Mouse (Mus musculus): ENCODE data around the gene Slc38a2. TPM values are rescaled to one million over a fixed set of nuclear protein-coding genes. Genes with fewer than 3 reads are reported as not detected.

The Slc38a2 gene
- polyA plus RNA-seq, 1 experiment from 2014 or later = 179 TPM

DNA sequence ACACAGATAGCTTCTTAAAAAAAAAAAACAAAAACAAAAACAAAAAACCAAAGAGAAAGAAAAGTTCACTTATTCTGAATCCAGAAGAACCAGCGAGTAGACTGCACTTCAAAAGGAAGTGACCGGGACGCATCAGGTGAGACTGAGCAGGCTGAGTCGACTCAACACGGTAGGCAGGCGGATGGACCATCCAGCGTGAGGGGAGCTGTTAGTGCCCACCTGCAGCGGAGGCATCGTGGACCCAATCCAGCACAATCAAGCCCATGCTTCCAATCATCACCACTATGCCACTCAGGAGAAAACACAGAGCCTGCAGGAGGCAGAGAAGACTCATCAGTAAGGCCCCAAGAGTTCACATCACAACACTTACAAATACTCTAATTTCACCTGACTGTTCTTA lies 9.6 kb downstream of the Slc38a2 start:
- 92% methylated on average over 9 of the region's 9 CpGs for WGBS
- Histone ChIP-seq H3K27ac (replicated peaks) (no peak overlapping the region), H3K9me3 (no peaks in the 10 kb centered on the region), H3K36me3 (replicated peaks) (peaks cover 87% of the 10 kb centered on the region), H3K4me3 (no peak overlapping the region), H3K27me3 (replicated peaks; ENCODE audit: low read depth, poor library complexity, severe bottlenecking) (no peaks in the 10 kb centered on the region), H3K4me1 (no peaks in the 10 kb centered on the region)
- no peak for DNase-seq (ENCODE audit: low spot score)

DNA sequence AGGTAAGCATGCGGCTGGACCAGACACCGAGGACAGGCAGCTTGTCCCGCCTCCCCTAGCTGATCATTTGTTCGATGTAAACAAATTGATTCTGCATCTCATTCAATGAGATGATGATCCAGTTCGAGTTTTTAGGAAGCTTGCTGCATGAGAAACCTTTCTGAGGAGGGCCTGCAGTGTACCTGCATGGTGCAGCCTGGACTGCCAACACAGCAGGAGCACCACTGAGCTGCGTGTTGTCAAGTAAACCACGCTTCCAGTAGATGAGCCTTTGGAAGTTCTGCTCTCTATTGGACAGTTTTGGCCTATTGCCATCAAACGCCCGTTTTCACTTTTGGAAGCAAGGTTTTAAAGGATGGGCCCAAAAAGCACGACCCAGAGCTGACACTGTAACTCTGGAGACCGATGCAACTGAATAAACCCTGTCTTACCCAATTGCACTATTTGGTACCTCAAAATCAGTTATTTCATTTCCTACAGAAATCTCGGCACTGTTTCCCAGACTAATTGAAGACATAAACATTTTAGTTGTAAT lies 10.7 kb downstream of the Slc38a2 start:
- peaks cover 76% of the 10 kb centered on the region for H3K36me3 ChIP-seq (replicated peaks)
- no peaks in the 10 kb centered on the region for H3K27me3 ChIP-seq (replicated peaks; ENCODE audit: low read depth, poor library complexity, severe bottlenecking)
- no peak overlapping the region for H3K4me3 ChIP-seq
- 93% methylated on average over 12 of the region's 12 CpGs for WGBS
- DNase-seq (ENCODE audit: low spot score) = no peak
- no peaks in the 10 kb centered on the region for H3K9me3 ChIP-seq
- H3K27ac ChIP-seq (replicated peaks) = no peak overlapping the region
- peaks cover 8% of the 10 kb centered on the region for H3K4me1 ChIP-seq

- Histone ChIP-seq H3K36me3 (replicated peaks) (peaks cover 68% of the 10 kb centered on the region), H3K4me1 (peaks cover 8% of the 10 kb centered on the region), H3K27ac (replicated peaks) (no peak overlapping the region), H3K9me3 (no peaks in the 10 kb centered on the region), H3K27me3 (replicated peaks; ENCODE audit: low read depth, poor library complexity, severe bottlenecking) (no peaks in the 10 kb centered on the region), H3K4me3 (no peak overlapping the region)
- no peak for DNase-seq (ENCODE audit: low spot score)
- 83% methylated on average over 6 of the region's 6 CpGs for WGBS
Observed at GRCm38 (mm10) chr15:96688036-96688435, 11.5 kb downstream of the Slc38a2 start.

DNA sequence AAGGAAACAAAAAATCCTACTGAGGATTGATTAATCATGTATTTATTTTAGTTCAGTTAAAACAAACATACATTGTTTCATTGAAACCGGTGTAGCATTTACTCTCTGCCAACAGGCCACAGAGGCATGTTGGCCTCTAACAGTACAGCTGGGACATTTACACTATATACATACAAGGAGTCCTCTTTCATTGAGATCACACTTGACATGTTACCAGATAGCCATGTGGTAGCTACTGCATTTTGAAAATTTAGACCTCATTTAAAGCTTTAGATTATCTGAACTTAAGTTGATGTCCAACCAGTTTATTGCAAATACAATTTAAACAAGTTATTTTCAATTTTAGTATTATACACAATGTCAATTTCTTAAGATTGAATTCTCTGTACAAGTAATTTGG lies 12.2 kb downstream of the Slc38a2 start:
- Histone ChIP-seq H3K36me3 (replicated peaks) (peaks cover 61% of the 10 kb centered on the region), H3K4me3 (no peak overlapping the region), H3K4me1 (peaks cover 8% of the 10 kb centered on the region), H3K27ac (replicated peaks) (no peak overlapping the region), H3K27me3 (replicated peaks; ENCODE audit: low read depth, poor library complexity, severe bottlenecking) (no peaks in the 10 kb centered on the region), H3K9me3 (no peaks in the 10 kb centered on the region)
- 66% methylated on average over 1 of the region's 1 CpGs for WGBS
- DNase-seq (ENCODE audit: low spot score) = no peak

DNA sequence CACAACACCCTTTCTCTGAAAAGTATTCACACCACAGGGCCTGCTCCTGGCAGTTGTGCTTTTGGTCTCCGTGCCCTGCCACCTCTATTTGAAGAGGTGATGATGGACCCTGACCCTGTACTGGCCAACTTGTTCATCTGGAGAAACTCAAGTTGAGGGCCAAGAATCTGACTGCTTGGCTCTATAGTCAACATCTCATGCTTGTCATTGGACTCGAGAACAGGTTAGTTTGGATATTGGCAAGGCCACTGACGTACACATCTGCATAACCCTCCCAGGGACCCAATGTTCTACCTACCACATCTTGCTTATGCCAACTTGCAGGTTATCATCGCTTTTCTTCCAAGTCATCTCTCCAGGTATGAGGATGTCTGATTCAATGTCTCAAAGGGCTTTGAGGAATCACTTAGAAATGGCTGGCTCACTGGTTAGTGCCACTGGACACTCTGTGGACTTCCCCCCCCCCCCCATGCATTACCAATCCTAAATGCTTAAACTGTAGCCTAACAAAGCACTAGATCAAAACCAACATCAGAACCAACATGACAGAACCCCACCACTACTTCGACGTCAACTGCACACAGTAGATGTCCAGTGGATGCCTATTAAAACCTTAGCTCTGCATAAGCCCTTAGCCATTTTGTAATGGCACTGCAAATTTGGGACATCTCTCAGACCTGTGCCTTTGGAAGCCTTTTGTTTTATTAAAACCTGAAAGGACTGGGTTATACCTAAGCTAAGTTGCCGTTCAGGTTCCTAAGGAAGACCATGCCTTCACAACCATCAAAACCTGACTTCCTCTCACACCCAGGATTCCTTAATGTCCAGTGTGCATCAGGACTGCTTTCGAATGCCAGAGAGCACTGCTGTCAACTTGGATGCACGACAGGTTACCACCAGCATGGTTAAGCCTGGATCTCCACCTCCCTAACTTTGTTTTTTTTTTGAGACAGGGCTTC lies 13.1 kb downstream of the Slc38a2 start:
- Histone ChIP-seq H3K27ac (replicated peaks) (no peak overlapping the region), H3K4me3 (no peak overlapping the region), H3K27me3 (replicated peaks; ENCODE audit: low read depth, poor library complexity, severe bottlenecking) (no peaks in the 10 kb centered on the region), H3K36me3 (replicated peaks) (peaks cover 52% of the 10 kb centered on the region), H3K4me1 (peaks cover 8% of the 10 kb centered on the region), H3K9me3 (no peaks in the 10 kb centered on the region)
- no peak for DNase-seq (ENCODE audit: low spot score)
- 85% methylated on average over 9 of the region's 9 CpGs for WGBS

DNA sequence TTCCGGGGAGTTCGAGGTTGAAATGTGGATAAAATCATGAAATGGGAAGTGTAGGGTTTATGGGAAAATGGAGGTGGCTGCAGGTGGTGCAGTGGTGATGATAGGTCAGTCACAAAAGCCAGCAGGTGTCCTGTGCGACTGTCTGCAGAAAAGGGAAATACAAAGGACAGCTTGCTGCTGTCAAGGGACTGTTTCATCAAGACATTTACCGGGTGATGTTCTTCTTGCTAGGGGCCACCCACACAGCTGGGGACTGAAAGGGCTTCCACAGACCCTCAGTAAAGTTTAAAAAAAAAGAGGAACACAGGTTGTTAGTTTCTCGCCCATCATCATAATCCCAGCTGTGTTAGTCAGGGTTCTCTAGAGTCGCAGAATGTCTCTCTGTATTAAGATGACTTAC lies 14.3 kb downstream of the Slc38a2 start:
- WGBS = 72% methylated on average over 6 of the region's 6 CpGs
- Histone ChIP-seq H3K36me3 (replicated peaks) (peaks cover 40% of the 10 kb centered on the region), H3K4me3 (no peak overlapping the region), H3K4me1 (peaks cover 8% of the 10 kb centered on the region), H3K9me3 (no peaks in the 10 kb centered on the region), H3K27me3 (replicated peaks; ENCODE audit: low read depth, poor library complexity, severe bottlenecking) (peaks cover 7% of the 10 kb centered on the region; the same call in 1 of the 2 replicates), H3K27ac (replicated peaks) (no peak overlapping the region)
- no peak for DNase-seq (ENCODE audit: low spot score)

GRCm38 (mm10) chr15:96684132-96684830 lies 15.2 kb downstream of the Slc38a2 start:
- Histone ChIP-seq H3K4me1 (peaks cover 8% of the 10 kb centered on the region), H3K4me3 (peak overlapping the region; percentile 28; the same call in 1 of the 2 replicates), H3K36me3 (replicated peaks) (peaks cover 30% of the 10 kb centered on the region), H3K27me3 (replicated peaks; ENCODE audit: low read depth, poor library complexity, severe bottlenecking) (peaks cover 16% of the 10 kb centered on the region; the same call in 1 of the 2 replicates), H3K27ac (replicated peaks) (no peak overlapping the region), H3K9me3 (no peaks in the 10 kb centered on the region)
- DNase-seq (ENCODE audit: low spot score) = peak; percentile 35
- WGBS = 48% methylated on average over 11 of the region's 11 CpGs

- no peak for DNase-seq (ENCODE audit: low spot score)
- no peaks in the 10 kb centered on the region for H3K36me3 ChIP-seq (replicated peaks)
- 64% methylated on average over 19 of the region's 19 CpGs for WGBS
Observed at GRCm38 (mm10) chr15:96678871-96679773, 20.4 kb downstream of the Slc38a2 start.

GRCm38 (mm10) chr15:96676518-96676917 lies 23.0 kb downstream of the Slc38a2 start:
- no peak for DNase-seq (ENCODE audit: low spot score)
- Histone ChIP-seq H3K9me3 (no peaks in the 10 kb centered on the region), H3K27me3 (replicated peaks; ENCODE audit: low read depth, poor library complexity, severe bottlenecking) (peaks cover 16% of the 10 kb centered on the region; the same call in 1 of the 2 replicates), H3K4me3 (no peak overlapping the region), H3K36me3 (replicated peaks) (no peaks in the 10 kb centered on the region), H3K27ac (replicated peaks) (no peak overlapping the region), H3K4me1 (0 out of 2 replicates have a peak, but pooled peaks cover 5% of the 10 kb centered on the region)
- WGBS = 80% methylated on average over 10 of the region's 10 CpGs

More at GRCm38 (mm10) chr15:96678871-96679773, 20.4 kb downstream of the Slc38a2 start:
- Histone ChIP-seq H3K4me1 (peaks cover 6% of the 10 kb centered on the region; the same call in 1 of the 2 replicates), H3K27me3 (replicated peaks; ENCODE audit: low read depth, poor library complexity, severe bottlenecking) (peaks cover 16% of the 10 kb centered on the region; the same call in 1 of the 2 replicates), H3K9me3 (no peaks in the 10 kb centered on the region), H3K27ac (replicated peaks) (no peak overlapping the region), H3K4me3 (no peak overlapping the region)

DNA sequence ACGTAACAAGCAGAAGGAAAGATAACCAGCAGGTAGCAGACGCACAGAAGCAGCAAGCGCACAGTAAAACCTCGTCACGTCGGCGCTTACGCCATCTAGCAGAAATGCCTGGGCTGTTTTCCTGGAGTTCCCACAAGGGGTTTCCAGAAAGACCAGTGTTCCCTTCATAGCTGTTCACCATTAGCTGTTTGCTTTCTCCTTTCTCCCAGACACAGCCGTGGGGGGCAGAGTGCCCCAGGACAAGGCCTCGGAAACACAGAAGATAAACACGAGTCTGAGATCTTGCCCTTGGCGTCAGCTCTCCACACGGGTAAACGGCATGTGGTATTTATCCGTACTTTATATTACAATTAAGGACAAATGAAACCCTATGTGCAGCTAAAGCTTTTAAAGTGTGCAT lies 23.8 kb downstream of the Slc38a2 start:
- 83% methylated on average over 15 of the region's 15 CpGs for WGBS
- H3K27me3 ChIP-seq (replicated peaks; ENCODE audit: low read depth, poor library complexity, severe bottlenecking) = peaks cover 13% of the 10 kb centered on the region; the same call in 1 of the 2 replicates
- no peaks in the 10 kb centered on the region for H3K36me3 ChIP-seq (replicated peaks)
- no peak overlapping the region for H3K4me3 ChIP-seq
- H3K4me1 ChIP-seq = 0 out of 2 replicates have a peak, but pooled peaks cover 5% of the 10 kb centered on the region
- H3K27ac ChIP-seq (replicated peaks) = no peak overlapping the region
- no peaks in the 10 kb centered on the region for H3K9me3 ChIP-seq
- no peak for DNase-seq (ENCODE audit: low spot score)

DNA sequence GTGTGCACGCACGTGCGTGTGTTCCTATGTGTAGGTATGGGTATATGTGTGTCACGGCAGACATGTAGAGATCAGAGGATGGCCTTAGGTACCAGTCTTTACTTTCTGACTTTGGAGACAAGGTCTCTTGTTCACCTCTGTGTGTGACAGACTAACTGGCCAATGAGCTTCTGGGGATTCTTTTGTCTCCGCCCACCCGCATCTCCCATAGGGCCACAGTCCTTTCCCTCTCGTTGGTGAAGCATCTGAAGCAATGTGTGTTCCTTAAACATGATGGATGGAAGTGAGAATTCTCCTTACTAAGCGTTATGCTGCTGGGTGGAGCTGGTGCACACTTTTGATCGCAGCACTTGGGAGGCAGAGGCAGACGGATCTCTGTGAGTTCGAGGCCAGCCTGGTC lies 24.5 kb downstream of the Slc38a2 start:
- Histone ChIP-seq H3K27ac (replicated peaks) (no peak overlapping the region), H3K36me3 (replicated peaks) (no peaks in the 10 kb centered on the region), H3K9me3 (no peaks in the 10 kb centered on the region), H3K4me3 (no peak overlapping the region), H3K4me1 (0 out of 2 replicates have a peak, but pooled peaks cover 5% of the 10 kb centered on the region), H3K27me3 (replicated peaks; ENCODE audit: low read depth, poor library complexity, severe bottlenecking) (peaks cover 6% of the 10 kb centered on the region; the same call in 1 of the 2 replicates)
- no peak for DNase-seq (ENCODE audit: low spot score)
- WGBS = 82% methylated on average over 11 of the region's 11 CpGs

Data from embryonic facial prominence, embryonic 10.5 days (tissue).